Mouse (Mus musculus): ENCODE results near the gene Sertad4.

GRCm38 (mm10) chr1:192864440-192864839, 8.9 kb upstream of the Sertad4 start:
- no peak for TF ChIP-seq CTCF (conservative IDR thresholded peaks at IDR 0.05; ENCODE audit: low read length)
- no peak for TF ChIP-seq POU5F1 (IDR thresholded peaks at IDR 0.05; ENCODE audit: borderline replicate concordance, low read length)
